Mouse (Mus musculus): Measurements from ENCODE around the gene Ugt2b36. TPM values are rescaled to one million over a fixed set of nuclear protein-coding genes. Genes with fewer than 3 reads are reported as not detected.

Gene Ugt2b36
- not detected for polyA plus RNA-seq (2015; fragmentation: Illumina TruSeq; extraction: RNeasy Lipid Tissue Mini Kit (QIAGEN cat#74804); ENCODE audit: low read depth, low replicate concordance)

GRCm38 (mm10) chr5:87092346-87093027 lies at the start of gene Ugt2b36:
Gene Ugt2b36, minus strand, starts transcription at chr5:87092555.

GRCm38 (mm10) chr5:87140196-87140595 lies 47.8 kb upstream of the Ugt2b36 start, which contains the start of gene Ugt2b5:
Gene Ugt2b5, minus strand, starts transcription at chr5:87140318.

Other genes starting within 250 kb of the Ugt2b36 start
- not detected for gene Ugt2b34, start 185.6 kb downstream of the Ugt2b36 start, polyA plus RNA-seq (2015; fragmentation: Illumina TruSeq; extraction: RNeasy Lipid Tissue Mini Kit (QIAGEN cat#74804); ENCODE audit: low read depth, low replicate concordance)
- gene Ugt2b1, start 166.0 kb downstream of the Ugt2b36 start, polyA plus RNA-seq (2015; fragmentation: Illumina TruSeq; extraction: RNeasy Lipid Tissue Mini Kit (QIAGEN cat#74804); ENCODE audit: low read depth, low replicate concordance): not detected
- not detected for gene Ugt2b35, start 91.7 kb downstream of the Ugt2b36 start, polyA plus RNA-seq (2015; fragmentation: Illumina TruSeq; extraction: RNeasy Lipid Tissue Mini Kit (QIAGEN cat#74804); ENCODE audit: low read depth, low replicate concordance)
- not detected for gene Ugt2b5, start 47.8 kb upstream of the Ugt2b36 start, polyA plus RNA-seq (2015; fragmentation: Illumina TruSeq; extraction: RNeasy Lipid Tissue Mini Kit (QIAGEN cat#74804); ENCODE audit: low read depth, low replicate concordance)
- gene Ugt2b37, start 162.2 kb upstream of the Ugt2b36 start, polyA plus RNA-seq (2015; fragmentation: Illumina TruSeq; extraction: RNeasy Lipid Tissue Mini Kit (QIAGEN cat#74804); ENCODE audit: low read depth, low replicate concordance): not detected
- gene Ugt2a3, start 244.6 kb upstream of the Ugt2b36 start, polyA plus RNA-seq (2015; fragmentation: Illumina TruSeq; extraction: RNeasy Lipid Tissue Mini Kit (QIAGEN cat#74804); ENCODE audit: low read depth, low replicate concordance): not detected